Mouse (Mus musculus): Measurements from ENCODE around the gene Nucb1. TPM values are rescaled to one million over a fixed set of nuclear protein-coding genes. Genes with fewer than 3 reads are reported as not detected.
"Not testable (repeated sequence)": the region's sequence is repeated elsewhere in the genome, so short reads cannot be mapped to it uniquely, and the experiment has no call there.

Gene Nucb1
- polyA plus RNA-seq, 1 experiment from 2014 or later: 125 TPM

DNA sequence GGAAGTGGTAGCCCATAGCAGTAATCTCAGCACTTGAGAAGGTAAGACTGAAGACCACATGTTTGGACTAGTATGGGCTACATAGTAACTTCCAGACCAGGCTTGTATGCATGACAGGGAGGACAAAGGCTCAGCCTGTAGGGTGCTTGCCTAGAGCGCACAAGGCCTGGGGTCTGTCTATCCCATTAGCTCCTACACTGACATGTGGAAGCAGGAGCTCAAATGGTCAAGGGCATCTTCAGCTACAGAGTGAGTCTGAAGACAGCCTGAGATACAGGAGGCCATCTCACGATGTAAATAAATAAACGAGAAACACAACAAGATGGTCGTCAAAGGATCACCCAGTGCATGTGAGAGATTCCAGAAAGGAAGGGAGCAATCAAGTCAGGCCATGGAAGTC lies 47.9 kb downstream of the Nucb1 start:
- H3K4me1 ChIP-seq: peaks cover 55% of the 10 kb centered on the region
- 87% methylated on average over 4 of the region's 4 CpGs for WGBS
- H3K27me3 ChIP-seq (ENCODE audit: low read depth, poor library complexity, severe bottlenecking): no peaks in the 10 kb centered on the region
- no peak overlapping the region for H3K4me3 ChIP-seq
- H3K27ac ChIP-seq: no peak overlapping the region
- H3K9me3 ChIP-seq (replicated peaks): no peaks in the 10 kb centered on the region
- H3K36me3 ChIP-seq: peaks cover 64% of the 10 kb centered on the region
- no peak for DNase-seq (ENCODE audit: low spot score)

DNA sequence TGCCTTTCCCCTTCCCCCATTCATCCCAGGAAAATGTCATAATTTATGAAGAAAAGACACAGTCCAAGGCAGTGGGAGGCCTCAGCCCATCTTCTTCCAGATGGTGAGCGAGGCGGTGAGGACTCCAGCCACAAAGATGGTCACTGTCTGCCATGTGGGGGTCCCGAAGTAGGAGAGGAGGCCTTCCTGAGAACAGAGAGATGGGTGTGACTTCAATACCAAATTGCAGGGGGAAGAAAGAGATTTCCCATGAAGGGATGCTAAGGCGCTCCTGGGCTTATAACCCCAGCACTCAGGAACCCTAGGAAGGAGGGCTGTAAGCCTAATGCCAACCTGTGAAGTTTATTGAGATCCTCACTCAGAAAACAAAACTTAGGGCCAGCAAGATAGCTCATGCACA lies 48.4 kb downstream of the Nucb1 start:
- H3K9me3 ChIP-seq (replicated peaks): no peaks in the 10 kb centered on the region
- no peaks in the 10 kb centered on the region for H3K27me3 ChIP-seq (ENCODE audit: low read depth, poor library complexity, severe bottlenecking)
- peaks cover 55% of the 10 kb centered on the region for H3K4me1 ChIP-seq
- DNase-seq (ENCODE audit: low spot score): no peak
- 89% methylated on average over 4 of the region's 4 CpGs for WGBS
- no peak overlapping the region for H3K4me3 ChIP-seq
- no peak overlapping the region for H3K27ac ChIP-seq
- peaks cover 69% of the 10 kb centered on the region for H3K36me3 ChIP-seq

DNA sequence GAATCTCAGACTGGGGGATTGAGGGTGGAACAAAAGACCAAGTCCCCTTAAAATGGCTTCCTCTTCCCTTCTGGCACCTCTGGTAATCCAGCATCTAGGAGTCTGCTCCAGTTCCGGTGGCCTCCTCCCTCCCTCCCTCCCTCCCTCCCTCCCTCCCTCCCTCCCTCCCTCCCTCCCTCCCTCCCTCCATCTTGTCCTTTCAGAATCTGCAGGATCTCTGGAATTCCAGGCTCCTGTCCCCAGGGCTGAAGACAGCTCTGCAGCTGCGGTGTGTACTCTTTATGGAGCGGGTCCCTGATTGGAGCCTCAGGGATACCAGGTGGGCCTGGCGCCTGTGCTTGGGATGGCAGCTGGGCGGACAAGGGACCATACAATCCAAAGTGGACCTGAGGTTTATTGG lies 48.9 kb downstream of the Nucb1 start:
- Histone ChIP-seq H3K9me3 (replicated peaks) (no peaks in the 10 kb centered on the region), H3K4me1 (peaks cover 55% of the 10 kb centered on the region), H3K4me3 (peak overlapping the region; percentile 80), H3K36me3 (peaks cover 71% of the 10 kb centered on the region), H3K27ac (peak overlapping the region; percentile 94), H3K27me3 (ENCODE audit: low read depth, poor library complexity, severe bottlenecking) (no peaks in the 10 kb centered on the region)
- DNase-seq (ENCODE audit: low spot score): no peak
- 48% methylated on average over 5 of the region's 5 CpGs for WGBS

DNA sequence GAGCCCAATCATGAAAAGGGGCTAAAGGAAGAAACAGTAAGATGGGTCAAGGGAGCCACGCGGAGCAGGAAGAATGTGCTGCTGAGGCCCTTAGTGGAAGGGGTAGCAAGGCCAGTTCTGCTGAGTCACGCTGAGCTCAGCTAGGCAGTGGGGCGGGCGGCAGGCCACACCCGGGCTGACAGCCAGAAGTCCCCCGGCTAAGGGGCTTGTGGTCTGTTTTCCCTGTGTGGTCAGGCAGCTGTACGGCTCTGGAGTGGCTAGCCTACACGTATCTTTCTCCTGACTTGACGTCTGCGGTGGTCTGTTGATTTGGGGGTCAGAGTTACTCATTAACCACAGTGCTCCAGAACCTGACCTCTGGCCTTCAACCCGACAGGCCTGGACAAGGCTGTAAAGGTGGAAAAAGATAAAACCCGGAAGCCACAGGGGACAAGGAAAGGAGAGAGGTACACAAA lies 49.3 kb downstream of the Nucb1 start:
- H3K36me3 ChIP-seq: peaks cover 74% of the 10 kb centered on the region
- no peaks in the 10 kb centered on the region for H3K9me3 ChIP-seq (replicated peaks)
- DNase-seq (ENCODE audit: low spot score): peak; percentile 71
- H3K27ac ChIP-seq: peak overlapping the region; percentile 94
- WGBS: 16% methylated on average over 13 of the region's 13 CpGs
- peak overlapping the region; percentile 80 for H3K4me3 ChIP-seq
- peaks cover 50% of the 10 kb centered on the region for H3K4me1 ChIP-seq
- no peaks in the 10 kb centered on the region for H3K27me3 ChIP-seq (ENCODE audit: low read depth, poor library complexity, severe bottlenecking)

DNA sequence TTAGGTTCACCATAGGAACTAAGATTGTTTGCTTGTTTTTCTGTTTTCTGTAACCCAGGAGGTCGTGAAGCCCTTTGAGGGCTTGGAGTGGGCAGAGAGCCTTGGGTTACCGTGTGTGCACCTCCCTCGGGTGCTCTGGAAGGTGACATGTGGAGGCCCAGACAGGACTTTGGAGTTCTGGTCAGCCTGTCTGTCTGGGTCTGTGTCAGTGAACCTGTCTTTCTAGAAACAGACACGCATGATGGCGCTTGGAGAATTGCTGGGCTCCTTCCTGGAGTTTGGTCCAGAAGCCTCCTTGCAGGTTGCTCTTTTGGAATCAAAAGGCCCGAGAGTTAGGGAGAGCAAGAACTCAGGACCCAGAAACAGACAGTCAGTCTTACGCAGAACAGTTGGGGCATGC lies 49.8 kb downstream of the Nucb1 start:
- peaks cover 75% of the 10 kb centered on the region for H3K36me3 ChIP-seq
- no peak for DNase-seq (ENCODE audit: low spot score)

DNA sequence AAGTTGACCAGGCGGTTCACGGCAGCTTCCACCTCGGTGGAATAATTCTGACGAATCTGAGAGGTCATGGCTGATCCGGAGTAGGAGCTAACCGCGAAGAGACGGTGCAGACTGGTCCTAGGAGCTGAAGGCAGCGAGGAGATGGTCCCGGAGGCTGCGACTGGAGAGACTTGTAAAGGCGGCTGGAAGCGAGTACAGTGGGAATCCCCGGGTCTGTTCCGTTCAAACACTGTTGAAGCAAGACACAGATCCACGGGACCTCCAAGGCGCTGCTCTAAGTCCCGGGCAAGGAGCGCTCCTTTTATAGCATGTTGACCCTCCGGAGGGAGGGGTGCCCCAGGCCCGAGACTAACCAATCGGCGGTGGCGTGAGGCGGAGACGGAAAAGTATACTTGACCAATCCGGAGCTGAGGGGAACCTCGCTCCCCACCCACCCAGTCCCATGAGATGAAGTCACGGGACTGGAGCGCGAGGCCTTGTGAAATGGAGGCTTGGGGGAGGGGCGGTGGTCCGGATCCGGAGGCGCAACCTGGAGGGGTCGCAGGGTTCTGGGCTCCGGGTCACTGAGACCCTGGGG lies 50.6 kb downstream of the Nucb1 start, which contains the start of gene Ftl1:
Gene Ftl1, minus strand, starts transcription at position 321 of the 577 bp plus-strand sequence.
- DNase-seq (ENCODE audit: low spot score): peak; percentile 95
- peaks cover 75% of the 10 kb centered on the region for H3K36me3 ChIP-seq
- WGBS: under 1% methylated on average over 37 of the region's 37 CpGs

More for the DNA sequence above, 49.8 kb downstream of the Nucb1 start:
- Histone ChIP-seq H3K4me1 (peaks cover 45% of the 10 kb centered on the region), H3K27ac (peak overlapping the region; percentile 94), H3K27me3 (ENCODE audit: low read depth, poor library complexity, severe bottlenecking) (no peaks in the 10 kb centered on the region), H3K9me3 (replicated peaks) (no peaks in the 10 kb centered on the region), H3K4me3 (peak overlapping the region; percentile 80)
- WGBS: 79% methylated on average over 7 of the region's 7 CpGs

DNA sequence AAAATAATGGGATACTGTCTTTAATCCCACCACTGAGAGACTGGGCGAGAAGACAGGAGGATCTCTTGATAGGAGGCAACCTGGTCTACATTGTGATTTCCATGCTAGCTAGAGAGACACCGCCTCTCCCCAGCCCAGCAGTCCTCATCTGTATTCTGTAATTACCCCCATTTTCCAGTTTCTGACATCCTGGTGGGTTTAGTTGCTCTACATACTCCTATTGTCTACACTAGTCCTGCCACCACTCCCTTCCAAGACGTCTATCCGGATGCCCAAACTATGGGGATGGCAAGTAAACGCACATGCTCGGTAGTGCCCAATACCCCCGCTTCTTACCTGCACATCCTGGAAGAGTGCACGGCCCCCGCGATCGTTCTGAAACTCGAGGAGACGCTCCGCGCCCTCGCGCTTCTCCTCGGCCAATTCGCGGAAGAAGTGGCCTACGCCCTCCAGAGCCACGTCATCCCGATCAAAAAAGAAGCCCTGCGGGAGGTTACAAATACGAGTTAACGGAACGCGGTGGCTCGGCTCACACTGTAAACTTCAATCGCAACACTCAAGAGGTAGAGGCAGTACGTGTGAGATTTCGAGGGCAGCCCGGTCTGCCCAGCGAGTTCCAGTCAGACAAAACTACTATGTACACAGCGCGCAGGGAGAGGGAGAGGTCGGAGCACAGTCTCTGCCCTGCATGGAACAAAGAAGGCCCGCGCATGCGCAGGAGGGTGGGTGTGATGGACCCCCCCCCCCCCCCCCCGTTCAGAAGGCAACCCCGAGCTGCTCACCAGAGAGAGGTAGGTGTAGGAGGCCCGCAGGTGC lies 51.2 kb downstream of the Nucb1 start:
- peak overlapping the region; percentile 94 for H3K27ac ChIP-seq
- 2% methylated on average over 43 of the region's 43 CpGs for WGBS
- no peaks in the 10 kb centered on the region for H3K27me3 ChIP-seq (ENCODE audit: low read depth, poor library complexity, severe bottlenecking)
- peaks cover 75% of the 10 kb centered on the region for H3K36me3 ChIP-seq
- H3K9me3 ChIP-seq (replicated peaks): no peaks in the 10 kb centered on the region
- H3K4me1 ChIP-seq: peaks cover 40% of the 10 kb centered on the region
- DNase-seq (ENCODE audit: low spot score): peak; percentile 92
- peak overlapping the region; percentile 80 for H3K4me3 ChIP-seq

More for the DNA sequence above, 50.6 kb downstream of the Nucb1 start, which contains the start of gene Ftl1:
- H3K4me1 ChIP-seq: peaks cover 40% of the 10 kb centered on the region
- not testable (repeated sequence) for H3K27me3 ChIP-seq (ENCODE audit: low read depth, poor library complexity, severe bottlenecking); H3K9me3 ChIP-seq (replicated peaks)
- H3K27ac ChIP-seq: peak within 1 kb of the TSS; percentile 94
- peak within 1 kb of the TSS; percentile 80 for H3K4me3 ChIP-seq

DNA sequence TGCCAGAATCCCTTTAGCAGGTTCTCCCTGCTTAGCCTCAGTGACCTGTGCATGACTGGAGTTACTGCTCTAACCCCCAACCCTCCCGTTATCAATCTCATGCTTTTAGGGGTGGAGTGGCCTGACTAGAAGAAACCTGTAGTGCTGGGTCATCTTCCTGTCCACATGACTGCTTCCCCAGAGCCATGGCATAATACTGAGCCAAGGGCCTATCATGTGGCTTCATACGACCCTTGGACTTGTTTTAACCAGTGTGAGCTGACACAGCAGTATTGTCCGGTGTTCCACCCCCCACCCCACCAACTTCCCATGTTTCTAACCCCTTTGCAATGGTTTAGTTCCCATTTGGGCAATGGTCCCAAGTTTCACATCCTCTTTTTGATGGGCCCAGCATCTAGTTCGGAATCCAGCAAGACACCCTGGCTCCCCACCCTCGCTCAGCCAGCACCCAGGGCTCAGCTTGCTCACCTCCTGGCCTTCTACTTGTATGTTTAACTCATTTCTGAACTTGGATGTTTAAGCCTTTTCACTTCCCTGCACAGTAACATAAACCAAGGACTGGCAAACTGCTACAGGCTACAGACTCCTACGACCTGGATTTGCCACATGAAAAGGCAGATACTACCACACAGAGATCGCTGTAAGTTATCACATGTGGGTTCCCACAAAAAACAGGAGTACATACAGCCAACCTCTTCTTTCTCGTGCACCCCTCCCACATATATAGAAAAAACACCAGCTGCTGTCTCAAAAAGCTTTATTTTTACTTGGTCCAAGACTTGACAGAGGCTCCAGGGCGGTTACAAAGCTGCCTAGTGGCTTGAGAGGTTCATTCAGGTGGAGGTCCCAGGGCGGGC lies 52.8 kb downstream of the Nucb1 start:
- Histone ChIP-seq H3K36me3 (peaks cover 71% of the 10 kb centered on the region), H3K27ac (no peak overlapping the region), H3K9me3 (replicated peaks) (no peaks in the 10 kb centered on the region), H3K4me1 (peaks cover 40% of the 10 kb centered on the region), H3K4me3 (peak overlapping the region; percentile 80), H3K27me3 (ENCODE audit: low read depth, poor library complexity, severe bottlenecking) (no peaks in the 10 kb centered on the region)
- WGBS: 77% methylated on average over 10 of the region's 10 CpGs
- no peak for DNase-seq (ENCODE audit: low spot score)

DNA sequence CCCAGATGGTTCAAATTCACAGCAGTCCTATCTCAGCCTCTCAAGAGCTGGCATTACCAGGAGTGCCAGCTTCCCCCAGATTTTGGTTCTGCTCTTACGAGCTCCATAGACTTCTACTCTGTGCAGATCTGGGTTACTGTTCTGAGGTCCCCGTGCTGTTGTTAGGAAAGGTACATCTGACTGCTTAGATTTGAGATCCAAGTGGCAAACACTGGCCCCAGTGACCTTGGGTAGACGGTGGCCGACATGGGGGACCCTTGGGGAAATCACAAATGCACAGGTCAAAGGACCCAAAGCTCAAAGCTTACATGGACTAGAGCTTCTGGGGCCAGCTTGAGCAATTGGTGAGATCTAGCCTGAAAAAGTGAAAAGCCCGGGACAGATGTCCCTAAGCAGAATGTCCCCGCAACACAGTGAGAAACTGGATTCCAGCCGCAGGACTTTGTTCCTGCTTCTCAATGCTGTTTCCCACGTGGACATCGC lies 53.4 kb downstream of the Nucb1 start:
- H3K9me3 ChIP-seq (replicated peaks): no peaks in the 10 kb centered on the region
- peaks cover 71% of the 10 kb centered on the region for H3K36me3 ChIP-seq
- no peaks in the 10 kb centered on the region for H3K27me3 ChIP-seq (ENCODE audit: low read depth, poor library complexity, severe bottlenecking)
- H3K4me3 ChIP-seq: peak overlapping the region; percentile 80
- WGBS: 64% methylated on average over 9 of the region's 9 CpGs
- no peak for DNase-seq (ENCODE audit: low spot score)
- peaks cover 40% of the 10 kb centered on the region for H3K4me1 ChIP-seq
- H3K27ac ChIP-seq: no peak overlapping the region

DNA sequence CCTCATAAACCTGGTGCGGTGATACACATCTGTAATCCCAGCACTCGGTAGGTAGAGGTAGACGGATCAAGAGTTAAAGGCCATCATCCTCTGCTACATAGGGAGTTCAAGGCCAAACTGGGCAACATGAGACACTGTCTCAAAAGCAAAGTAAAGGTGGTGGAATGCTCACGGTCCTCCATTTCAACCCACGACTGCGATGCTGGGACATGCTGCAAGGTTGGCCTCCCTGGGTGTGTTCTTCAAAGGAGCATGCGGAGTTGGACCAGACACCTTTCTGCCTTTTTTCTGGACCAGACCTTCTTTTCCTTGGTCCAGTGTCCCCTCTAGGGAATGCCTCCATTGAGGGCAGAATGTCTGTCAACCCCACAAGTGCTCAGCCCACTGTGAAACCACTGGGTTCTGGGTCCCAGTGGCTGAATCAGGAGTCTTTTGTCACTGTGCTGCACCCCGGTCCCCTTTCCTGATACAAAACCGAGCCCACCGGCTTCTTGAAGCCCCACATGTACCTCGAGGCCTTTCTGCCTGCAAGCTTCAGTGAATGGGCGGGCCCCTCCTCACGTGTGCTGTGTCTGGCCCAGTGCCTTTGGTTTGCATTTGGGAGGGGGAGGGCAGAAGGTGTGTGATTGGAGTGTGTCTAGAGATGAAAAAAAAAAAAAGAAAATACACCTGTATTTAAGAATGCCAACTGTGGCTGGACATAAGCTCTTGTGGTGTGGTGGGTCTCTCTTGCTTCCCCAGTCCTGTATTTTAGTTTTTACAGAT lies 54.1 kb downstream of the Nucb1 start:
- Histone ChIP-seq H3K9me3 (replicated peaks) (no peaks in the 10 kb centered on the region), H3K4me3 (no peak overlapping the region), H3K27ac (no peak overlapping the region), H3K27me3 (ENCODE audit: low read depth, poor library complexity, severe bottlenecking) (no peaks in the 10 kb centered on the region), H3K4me1 (peaks cover 33% of the 10 kb centered on the region), H3K36me3 (peaks cover 67% of the 10 kb centered on the region)
- WGBS: 76% methylated on average over 13 of the region's 13 CpGs
- DNase-seq (ENCODE audit: low spot score): peak; percentile 34

DNA sequence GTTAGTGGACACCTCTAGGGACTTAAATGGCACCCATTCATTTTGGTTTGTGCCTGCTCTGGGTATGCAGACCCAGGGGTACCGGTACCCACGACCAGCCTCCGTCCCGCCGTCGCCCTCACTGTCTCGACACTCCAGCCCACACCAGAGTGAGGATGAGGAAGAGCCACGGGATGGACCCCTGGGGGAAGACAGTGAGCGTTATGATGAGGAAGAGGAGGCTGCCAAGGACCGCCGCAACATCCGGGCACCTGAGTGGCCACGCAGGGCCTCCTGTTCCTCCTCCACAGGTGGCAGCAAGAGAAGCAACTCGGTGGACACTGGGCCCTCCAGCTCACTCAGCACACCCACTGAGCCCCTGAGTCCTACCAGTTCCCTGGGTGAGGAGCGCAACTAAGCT lies 55.2 kb downstream of the Nucb1 start:
- Histone ChIP-seq H3K4me3 (no peak overlapping the region), H3K27me3 (ENCODE audit: low read depth, poor library complexity, severe bottlenecking) (no peaks in the 10 kb centered on the region), H3K4me1 (peaks cover 22% of the 10 kb centered on the region), H3K27ac (no peak overlapping the region), H3K36me3 (peaks cover 71% of the 10 kb centered on the region), H3K9me3 (replicated peaks) (no peaks in the 10 kb centered on the region)
- WGBS: 89% methylated on average over 15 of the region's 15 CpGs
- DNase-seq (ENCODE audit: low spot score): no peak
